In genomic region chr12:70391236-70391635, GRCm38 (mm10) we compare ENCODE assay signal across 21 mouse cellular contexts. TPM values are rescaled to one million over a fixed set of nuclear protein-coding genes. Genes with fewer than 3 reads are reported as not detected.
A peak's percentile ranks its signal among the peaks of the same experiment; 100 is the strongest.
DNase-seq lines count a peak whose midpoint lies in the region; ATAC-seq and TF ChIP-seq lines count a peak whose summit lies in the region.
"Had no signal": no experiment of that assay in that cellular context is flagged by ENCODE, and none has a peak within 500 bp of the region (broad histone marks: within the 10 kb centered on the region; RNA-seq: fewer than 3 reads in every experiment).

No protein-coding gene starts in this region.

- TF ChIP-seq CTCF in cerebellum, adult 2 months (IDR thresholded peaks at IDR 0.05; ENCODE audit: borderline replicate concordance, insufficient read depth, low read depth, low read length) = no peak

- H3K36me3 ChIP-seq in hindbrain, embryonic 12.5 days = no peaks in the 10 kb centered on the region
- H3K36me3 ChIP-seq: embryonic facial prominence, embryonic 13.5 days; midbrain, embryonic 12.5 days; neural tube, embryonic 12.5 days had no signal

- TF ChIP-seq POLR2A in cerebellum, adult 2 months (IDR thresholded peaks at IDR 0.05; ENCODE audit: borderline replicate concordance, insufficient read depth, low read length) = no peak

- intact Hi-C loops in left cerebral cortex, postnatal 4 days (cut with DNase I) = no loop called here

- no peak overlapping the region for H3K4me3 ChIP-seq in cerebellum, adult 2 months (replicated peaks; ENCODE audit: insufficient read depth, low read depth, low read length)
- H3K4me3 ChIP-seq in hindbrain, embryonic 12.5 days = no peak overlapping the region
- H3K4me3 ChIP-seq: embryonic facial prominence, embryonic 13.5 days; heart, adult 2 months; midbrain, embryonic 12.5 days; neural tube, embryonic 12.5 days had no signal

- H3K4me1 ChIP-seq in cerebellum, adult 2 months (ENCODE audit: control insufficient read depth, insufficient read depth, low read length) = peaks cover 17% of the 10 kb centered on the region
- no peaks in the 10 kb centered on the region for H3K4me1 ChIP-seq in hindbrain, embryonic 12.5 days
- H3K4me1 ChIP-seq: embryonic facial prominence, embryonic 13.5 days; midbrain, embryonic 12.5 days; neural tube, embryonic 12.5 days had no signal

- WGBS in cerebellum, adult 2 months = 6% methylated on average over 3 of the region's 3 CpGs
- 90% methylated on average over 3 of the region's 3 CpGs for WGBS in hindbrain, embryonic 12.5 days

- H3K4me2 ChIP-seq in hindbrain, embryonic 12.5 days (replicated peaks) = no peak overlapping the region
- H3K4me2 ChIP-seq: embryonic facial prominence, embryonic 13.5 days; midbrain, embryonic 12.5 days; neural tube, embryonic 12.5 days had no signal

- H3K27me3 ChIP-seq in cerebellum, adult 2 months (ENCODE audit: control insufficient read depth, insufficient read depth, low read length) = no peaks in the 10 kb centered on the region
- no peaks in the 10 kb centered on the region for H3K27me3 ChIP-seq in hindbrain, embryonic 12.5 days
- H3K27me3 ChIP-seq: embryonic facial prominence, embryonic 13.5 days; midbrain, embryonic 12.5 days; neural tube, embryonic 12.5 days had no signal

- DNase-seq in left cerebral cortex, postnatal 4 days = peak; percentile 4
- DNase-seq in left cerebral cortex, adult 18-20 months (ENCODE audit: low spot score in 2 of 2) = no peak
- DNase-seq in adrenal gland, postnatal 25 days = peak; percentile 18
- DNase-seq in cerebellum, adult 2 months = peak; percentile 66 to 88
- DNase-seq in cerebellum, postnatal 36 days = peak; percentile 68 to 69
- no peak for DNase-seq in layer of hippocampus, adult 9-11 months
- DNase-seq in ovary, postnatal 10 days (ENCODE audit: low spot score) = no peak
- DNase-seq: gastrocnemius, postnatal 14 days; heart, adult 2 months; heart, postnatal 36 days; thymus, postnatal 36 days had no signal

- no peak for ATAC-seq in hindbrain, embryonic 12.5 days (ENCODE audit: low FRiP score)
- ATAC-seq: forebrain, embryonic 14.5 days; hindbrain, postnatal 0 days; intestine, postnatal 0 days; lung, postnatal 0 days had no signal

- no peaks in the 10 kb centered on the region for H3K9me3 ChIP-seq in hindbrain, embryonic 12.5 days (replicated peaks)
- H3K9me3 ChIP-seq: embryonic facial prominence, embryonic 13.5 days; midbrain, embryonic 12.5 days; neural tube, embryonic 12.5 days had no signal

- H3K27ac ChIP-seq in cerebellum, adult 2 months (ENCODE audit: insufficient read depth, low read length) = 0 out of 2 replicates have a peak overlapping the region, but pooled peaks have one; percentile 9
- H3K27ac ChIP-seq in hindbrain, embryonic 12.5 days = no peak overlapping the region
- H3K27ac ChIP-seq: embryonic facial prominence, embryonic 13.5 days; heart, adult 2 months; hindbrain, postnatal 0 days; liver, embryonic 14.5 days; midbrain, embryonic 12.5 days; neural tube, embryonic 12.5 days had no signal

- H3K9ac ChIP-seq in hindbrain, embryonic 12.5 days = no peak overlapping the region
- H3K9ac ChIP-seq: embryonic facial prominence, embryonic 13.5 days; liver, embryonic 14.5 days; midbrain, embryonic 12.5 days; neural tube, embryonic 12.5 days had no signal

RNA-seq across cellular contexts. Expression of gene Trim9, which starts 43.8 kb away (rescaled TPM):
- total RNA-seq in left cerebral cortex, postnatal 4 days (2021) = 100 to 1,000 TPM; 210 to 227 TPM
- 100 to 1,000 TPM; 344 to 385 TPM for total RNA-seq in left cerebral cortex, adult 18-20 months (2021)
- total RNA-seq in adrenal gland, postnatal 25 days (2021) = 1.5 and 2.3 TPM in 2 replicates
- polyA plus RNA-seq in cerebellum, adult 2 months (2012; rRNA removed) = 130 and 145 TPM in 2 replicates
- polyA plus RNA-seq in hindbrain, embryonic 12.5 days (2016; fragmentation: Nextera tagmentation; extraction: Ambion mirVana) = 25.6 and 27.8 TPM in 2 replicates
- total RNA-seq: monocyte, adult 5-6 weeks had no signal

Comparison
In these comparisons a context has a peak if more than half of its experiments do, and no peak if none do; other contexts are left out.
1. DNase-seq: peak in left cerebral cortex, postnatal 4 days (single experiment), adrenal gland, postnatal 25 days (single experiment), cerebellum, adult 2 months (2 of 2) and cerebellum, postnatal 36 days (2 of 2); none in left cerebral cortex, adult 18-20 months (0 of 2), layer of hippocampus, adult 9-11 months (single experiment) and ovary, postnatal 10 days (single experiment).
2. RNA of gene Trim9, which starts 43.8 kb away (total RNA-seq): 344 to 385 TPM in left cerebral cortex, adult 18-20 months and 210 to 227 TPM in left cerebral cortex, postnatal 4 days; 1.5 to 2.3 TPM in adrenal gland, postnatal 25 days; every median in the first group is over 10 times any median in the second.